Mouse (Mus musculus): ENCODE measurements at regions not wholly inside any gene's neighbourhood (a gene's known extent, or its start where the extent isn't known, plus 50 kb on each side); places are given as distances from the start of the nearest gene placed in this dataset.

- no peaks in the 10 kb centered on the region for H3K27me3 ChIP-seq
- H3K4me3 ChIP-seq (replicated peaks), result no peak overlapping the region
Measured at GRCm38 (mm10) chr3:63036691-63037090, 204.6 kb upstream of the Mme start.

DNA sequence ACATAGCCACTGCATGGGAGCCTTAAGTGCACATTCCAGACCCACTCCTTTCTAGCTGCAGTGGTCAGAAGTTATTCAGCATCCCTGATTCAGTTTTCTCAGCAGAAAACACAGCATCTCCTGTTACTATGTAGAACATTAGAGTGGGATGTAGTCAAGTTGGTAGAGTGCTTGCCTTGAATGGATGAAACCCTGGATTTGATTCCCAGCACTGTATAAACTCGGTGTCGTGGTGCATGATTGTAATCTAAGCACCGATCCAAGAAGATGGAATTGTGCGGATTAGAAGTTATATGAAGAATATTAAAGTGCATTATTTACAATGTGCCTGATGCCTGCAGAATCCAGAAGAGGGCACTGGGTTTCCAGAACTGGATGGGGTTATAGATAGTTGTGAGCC is 170.6 kb upstream of the Mme start:
- H3K9ac ChIP-seq (replicated peaks), result no peak overlapping the region
- no peaks in the 10 kb centered on the region for H3K4me1 ChIP-seq (replicated peaks)
- no peak overlapping the region for H3K4me2 ChIP-seq
- H3K27me3 ChIP-seq, result no peaks in the 10 kb centered on the region
- no peaks in the 10 kb centered on the region for H3K36me3 ChIP-seq
- 87% methylated on average over 4 of the region's 4 CpGs for WGBS
- H3K27ac ChIP-seq, result no peak overlapping the region
- H3K9me3 ChIP-seq, result no peaks in the 10 kb centered on the region
- no peak for ATAC-seq (ENCODE audit: insufficient number of reproducible peaks, insufficient read depth, low FRiP score, low TSS enrichment, low read depth)
- H3K4me3 ChIP-seq (replicated peaks), result no peak overlapping the region

More at GRCm38 (mm10) chr3:63036691-63037090, 204.6 kb upstream of the Mme start:
- WGBS, result 49% methylated on average over 4 of the region's 4 CpGs
- ATAC-seq (ENCODE audit: insufficient number of reproducible peaks, insufficient read depth, low FRiP score, low TSS enrichment, low read depth), result no peak
- H3K27ac ChIP-seq, result no peak overlapping the region
- H3K36me3 ChIP-seq, result no peaks in the 10 kb centered on the region
- no peaks in the 10 kb centered on the region for H3K9me3 ChIP-seq
- peaks cover 7% of the 10 kb centered on the region for H3K4me1 ChIP-seq (replicated peaks)
- no peak overlapping the region for H3K4me2 ChIP-seq
- no peak overlapping the region for H3K9ac ChIP-seq (replicated peaks)

- H3K27me3 ChIP-seq, result no peaks in the 10 kb centered on the region
- no peak overlapping the region for H3K9ac ChIP-seq (replicated peaks)
- H3K4me3 ChIP-seq (replicated peaks), result no peak overlapping the region
- H3K36me3 ChIP-seq, result no peaks in the 10 kb centered on the region
- H3K9me3 ChIP-seq, result no peaks in the 10 kb centered on the region
- no peaks in the 10 kb centered on the region for H3K4me1 ChIP-seq (replicated peaks)
- ATAC-seq (ENCODE audit: insufficient number of reproducible peaks, insufficient read depth, low FRiP score, low TSS enrichment, low read depth), result no peak
- no peak overlapping the region for H3K4me2 ChIP-seq
- no peak overlapping the region for H3K27ac ChIP-seq
Measured at GRCm38 (mm10) chr3:63073051-63073450, 168.3 kb upstream of the Mme start.

DNA sequence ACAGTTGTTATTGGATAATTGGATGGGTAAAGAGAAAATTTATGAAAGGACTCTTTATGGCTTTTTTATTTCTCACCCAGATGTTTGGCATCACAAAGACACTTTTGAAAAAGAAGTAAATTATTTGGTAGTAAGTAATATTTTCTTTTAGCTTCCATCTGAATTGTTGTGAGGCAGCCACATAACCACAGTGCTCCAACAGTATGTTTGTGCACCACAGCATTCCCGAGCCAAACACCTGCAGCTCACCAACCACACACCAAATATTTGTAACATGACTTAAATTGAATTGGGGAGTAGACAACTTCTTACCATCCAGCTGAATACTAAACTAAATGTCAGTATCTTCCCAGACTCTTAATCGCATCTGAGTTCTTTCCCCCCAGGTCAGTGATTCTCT is 163.2 kb upstream of the Mme start:
- Histone ChIP-seq H3K9me3 (no peaks in the 10 kb centered on the region), H3K4me1 (replicated peaks) (no peaks in the 10 kb centered on the region), H3K4me3 (replicated peaks) (no peak overlapping the region), H3K27me3 (no peaks in the 10 kb centered on the region), H3K27ac (no peak overlapping the region), H3K9ac (replicated peaks) (no peak overlapping the region), H3K36me3 (no peaks in the 10 kb centered on the region), H3K4me2 (no peak overlapping the region)
- WGBS, result 80% methylated on average over 2 of the region's 2 CpGs
- ATAC-seq (ENCODE audit: insufficient number of reproducible peaks, insufficient read depth, low FRiP score, low TSS enrichment, low read depth), result no peak

- Histone ChIP-seq H3K27ac (no peak overlapping the region), H3K4me2 (no peak overlapping the region), H3K4me3 (replicated peaks) (no peak overlapping the region), H3K27me3 (no peaks in the 10 kb centered on the region), H3K4me1 (replicated peaks) (peaks cover 10% of the 10 kb centered on the region; the same call in 1 of the 2 replicates), H3K9ac (replicated peaks) (no peak overlapping the region), H3K9me3 (no peaks in the 10 kb centered on the region), H3K36me3 (no peaks in the 10 kb centered on the region)
- 96% methylated on average over 6 of the region's 6 CpGs for WGBS
- no peak for ATAC-seq (ENCODE audit: insufficient number of reproducible peaks, insufficient read depth, low FRiP score, low TSS enrichment, low read depth)
Measured at GRCm38 (mm10) chr3:63082161-63082560, 159.2 kb upstream of the Mme start.

DNA sequence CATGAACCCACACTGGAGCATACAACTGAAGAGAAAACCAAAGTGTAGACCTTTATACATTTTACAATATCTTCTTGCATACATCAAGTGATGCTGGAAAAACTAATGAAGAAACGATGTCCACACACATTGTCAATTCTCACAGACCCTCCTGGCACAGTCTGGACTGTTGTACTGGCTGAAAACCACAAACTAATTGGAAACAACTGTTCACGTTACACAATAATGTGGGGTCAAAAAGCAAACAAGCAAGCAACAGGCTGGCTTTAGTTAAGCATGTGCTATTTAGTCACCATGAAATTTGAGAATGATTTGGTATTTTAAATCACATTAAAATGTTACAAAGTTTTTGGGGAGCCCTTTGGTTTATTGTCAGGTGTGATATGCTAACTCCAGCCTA is 155.9 kb upstream of the Mme start:
- ATAC-seq (ENCODE audit: insufficient number of reproducible peaks, insufficient read depth, low FRiP score, low TSS enrichment, low read depth), result peak; percentile 71; the same call in 1 of the 2 replicates
- WGBS, result 19% methylated on average over 2 of the region's 2 CpGs
- no peak overlapping the region for H3K27ac ChIP-seq

DNA sequence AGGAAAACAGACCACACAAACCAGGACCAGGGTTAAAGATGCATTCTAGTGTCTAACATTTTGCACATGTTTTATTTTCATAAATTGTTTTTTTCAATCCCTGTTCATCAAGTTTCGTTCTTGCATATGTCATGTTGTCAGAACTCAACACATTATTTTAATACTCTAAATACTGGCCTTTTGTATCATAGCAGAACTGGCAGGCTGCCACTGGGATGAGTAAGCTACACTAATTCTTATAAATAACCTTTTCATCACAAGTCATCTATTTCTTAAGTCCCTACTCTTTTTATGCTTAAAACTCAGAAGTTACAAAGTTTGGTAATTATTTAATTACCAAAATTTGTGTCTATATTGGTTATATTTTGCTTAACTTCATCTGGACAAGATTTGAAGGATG is 148.4 kb upstream of the Mme start:
- no peak for ATAC-seq (ENCODE audit: insufficient number of reproducible peaks, insufficient read depth, low FRiP score, low TSS enrichment, low read depth)
- Histone ChIP-seq H3K4me3 (replicated peaks) (no peak overlapping the region), H3K4me1 (replicated peaks) (no peaks in the 10 kb centered on the region), H3K4me2 (no peak overlapping the region), H3K9me3 (no peaks in the 10 kb centered on the region), H3K27ac (no peak overlapping the region), H3K9ac (replicated peaks) (no peak overlapping the region), H3K27me3 (no peaks in the 10 kb centered on the region), H3K36me3 (no peaks in the 10 kb centered on the region)
- WGBS, result 78% methylated on average over 1 of the region's 1 CpGs

More for the DNA sequence above, 155.9 kb upstream of the Mme start:
- Histone ChIP-seq H3K9me3 (no peaks in the 10 kb centered on the region), H3K4me3 (replicated peaks) (no peak overlapping the region), H3K36me3 (no peaks in the 10 kb centered on the region), H3K27me3 (no peaks in the 10 kb centered on the region), H3K4me2 (no peak overlapping the region), H3K4me1 (replicated peaks) (peaks cover 10% of the 10 kb centered on the region; the same call in 1 of the 2 replicates), H3K9ac (replicated peaks) (no peak overlapping the region)

- ATAC-seq (ENCODE audit: insufficient number of reproducible peaks, insufficient read depth, low FRiP score, low TSS enrichment, low read depth), result no peak
- WGBS, result 47% methylated on average over 2 of the region's 2 CpGs
Measured at GRCm38 (mm10) chr3:63115216-63115615, 126.1 kb upstream of the Mme start.

DNA sequence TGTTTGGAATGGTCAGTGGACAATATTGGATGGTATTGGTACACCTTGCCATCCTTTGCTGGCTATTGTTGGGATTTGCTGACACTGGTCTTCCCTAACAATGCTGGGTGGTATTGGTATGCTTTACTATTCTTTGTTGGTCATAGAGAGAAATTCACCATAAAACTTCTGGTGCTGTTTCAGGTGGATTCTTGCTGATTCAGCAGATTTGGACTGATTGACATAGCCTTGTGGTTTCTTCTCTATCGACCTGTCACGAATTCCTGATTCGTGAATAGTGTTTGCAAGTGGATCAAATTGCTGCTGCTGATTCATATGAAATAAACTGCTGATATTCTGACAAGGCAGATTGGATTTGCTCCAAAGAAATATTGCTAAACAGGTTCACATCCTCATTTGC is 109.5 kb upstream of the Mme start:
- ATAC-seq (ENCODE audit: insufficient number of reproducible peaks, insufficient read depth, low FRiP score, low TSS enrichment, low read depth), result no peak
- no peak overlapping the region for H3K4me3 ChIP-seq (replicated peaks)
- H3K4me1 ChIP-seq (replicated peaks), result peaks cover 4% of the 10 kb centered on the region
- H3K27ac ChIP-seq, result no peak overlapping the region
- H3K4me2 ChIP-seq, result no peak overlapping the region
- no peaks in the 10 kb centered on the region for H3K9me3 ChIP-seq
- H3K9ac ChIP-seq (replicated peaks), result no peak overlapping the region
- no peaks in the 10 kb centered on the region for H3K36me3 ChIP-seq
- no peaks in the 10 kb centered on the region for H3K27me3 ChIP-seq
- 88% methylated on average over 3 of the region's 3 CpGs for WGBS

More at GRCm38 (mm10) chr3:63115216-63115615, 126.1 kb upstream of the Mme start:
- Histone ChIP-seq H3K36me3 (no peaks in the 10 kb centered on the region), H3K4me2 (no peak overlapping the region), H3K9ac (replicated peaks) (no peak overlapping the region), H3K27ac (no peak overlapping the region), H3K4me1 (replicated peaks) (no peaks in the 10 kb centered on the region), H3K4me3 (replicated peaks) (no peak overlapping the region), H3K9me3 (no peaks in the 10 kb centered on the region), H3K27me3 (no peaks in the 10 kb centered on the region)

GRCm38 (mm10) chr3:63137391-63138147 is 103.8 kb upstream of the Mme start:
- no peak for ATAC-seq (ENCODE audit: insufficient number of reproducible peaks, insufficient read depth, low FRiP score, low TSS enrichment, low read depth)
- H3K27ac ChIP-seq, result peak overlapping the region; percentile 56
- no peak overlapping the region for H3K4me3 ChIP-seq (replicated peaks)
- H3K9me3 ChIP-seq, result no peaks in the 10 kb centered on the region
- no peak overlapping the region for H3K9ac ChIP-seq (replicated peaks)
- H3K4me1 ChIP-seq (replicated peaks), result peaks cover 14% of the 10 kb centered on the region
- H3K36me3 ChIP-seq, result no peaks in the 10 kb centered on the region
- H3K27me3 ChIP-seq, result no peaks in the 10 kb centered on the region
- no peak overlapping the region for H3K4me2 ChIP-seq
- WGBS, result 49% methylated on average over 10 of the region's 10 CpGs

- Histone ChIP-seq H3K9me3 (no peaks in the 10 kb centered on the region), H3K4me3 (replicated peaks) (no peak overlapping the region), H3K27me3 (no peaks in the 10 kb centered on the region), H3K9ac (replicated peaks) (no peak overlapping the region), H3K4me2 (no peak overlapping the region), H3K4me1 (replicated peaks) (0 out of 2 replicates have a peak, but pooled peaks cover 4% of the 10 kb centered on the region), H3K36me3 (no peaks in the 10 kb centered on the region), H3K27ac (no peak overlapping the region)
- no peak for ATAC-seq (ENCODE audit: insufficient number of reproducible peaks, insufficient read depth, low FRiP score, low TSS enrichment, low read depth)
- 85% methylated on average over 5 of the region's 5 CpGs for WGBS
Measured at GRCm38 (mm10) chr3:63146237-63146636, 95.1 kb upstream of the Mme start.
